Mouse (Mus musculus) MEL (cell line): ENCODE results near the gene Hoxa9.

Experiments used
- CTCF ChIP-seq, 3 experiments: IDR thresholded peaks in 2 of 3; conservative IDR thresholded peaks in 1 of 3; 2 replicates each; pipeline ENCODE4 v1.5.1; 2011 to 2012; ENCODE audit warnings: low read length in 3 of 3, low read depth in 2 of 3, mild to moderate bottlenecking in 2 of 3, improper control_type of control experiment in 1 of 3, inconsistent platforms in 1 of 3, mixed read lengths in 1 of 3, moderate library complexity in 1 of 3; ENCODE audit not compliant: control insufficient read depth in 1 of 3, insufficient read depth in 1 of 3, poor library complexity in 1 of 3, severe bottlenecking in 1 of 3
- E2F4 ChIP-seq: IDR thresholded peaks from 2 replicates; pipeline ENCODE4 v1.6.1; 2011; ENCODE audit warnings: low read depth, low read length, improper control_type of control experiment, borderline replicate concordance
- POLR2A ChIP-seq, 2 experiments: IDR thresholded peaks; 2 replicates each; pipeline ENCODE4 v1.6.1; 2011 to 2012; ENCODE audit warnings: low read length in 2 of 2, mild to moderate bottlenecking in 2 of 2, control low read depth in 1 of 2, improper control_type of control experiment in 1 of 2, low read depth in 1 of 2, moderate library complexity in 1 of 2; ENCODE audit not compliant: control insufficient read depth in 1 of 2, insufficient read depth in 1 of 2, poor library complexity in 1 of 2
- POLR2AphosphoS2 ChIP-seq: IDR thresholded peaks from 2 replicates; pipeline ENCODE4 v1.6.1; 2011; ENCODE audit warnings: low read length, improper control_type of control experiment
- POLR2AphosphoS5 ChIP-seq: IDR thresholded peaks from 2 replicates; pipeline ENCODE4 v1.6.1; 2012; ENCODE audit warnings: low read depth, borderline replicate concordance, mild to moderate bottlenecking, inconsistent platforms, low read length, moderate library complexity, mixed read lengths
- TBP ChIP-seq: IDR thresholded peaks from 2 replicates; pipeline ENCODE4 v1.8.0; 2011; ENCODE audit warnings: low read depth, low read length, improper control_type of control experiment

- TF ChIP-seq TBP (no peak), E2F4 (no peak), POLR2AphosphoS2 (no peak), POLR2AphosphoS5 (no peak), CTCF (IDR thresholded peaks at IDR 0.05 in 2 of 3, conservative IDR thresholded peaks at IDR 0.05 in 1 of 3; ENCODE audit: control insufficient read depth in 1 of 3, insufficient read depth in 1 of 3, low read depth in 2 of 3, low read length in 3 of 3, poor library complexity in 1 of 3, severe bottlenecking in 1 of 3) (no peak), POLR2A (IDR thresholded peaks at IDR 0.05; ENCODE audit: control insufficient read depth in 1 of 2, insufficient read depth in 1 of 2, low read depth in 1 of 2, low read length in 2 of 2, poor library complexity in 1 of 2) (no peak)
These were observed 18.9 kb upstream of the Hoxa9 start for GRCm38 (mm10) chr6:52249826-52250225.
